Mouse (Mus musculus) ES-E14 (cell line): Measurements from ENCODE around the gene Sema3b.
"Not testable (repeated sequence)": the region's sequence is repeated elsewhere in the genome, so short reads cannot be mapped to it uniquely, and the experiment has no call there.

Experiments used
- CHD2 ChIP-seq: IDR thresholded peaks from 2 replicates; pipeline ENCODE4 v1.6.1; 2014; ENCODE audit warnings: mild to moderate bottlenecking, low read depth, low read length, inconsistent platforms
- ZC3H11A ChIP-seq: IDR thresholded peaks from 2 replicates; pipeline ENCODE4 v1.6.1; 2012; ENCODE audit warnings: low read depth, mild to moderate bottlenecking, inconsistent platforms, low read length, borderline replicate concordance
- ZNF384 ChIP-seq: IDR thresholded peaks from 2 replicates; pipeline ENCODE4 v1.6.1; 2012; ENCODE audit warnings: low read depth, low read length, inconsistent platforms

- TF ChIP-seq ZNF384, ZC3H11A, CHD2: not testable (repeated sequence)
These were observed 43.5 kb downstream of the Sema3b start for GRCm38 (mm10) chr9:107565556-107565955.
